Mouse (Mus musculus) midbrain, embryonic 11.5 days (tissue): ENCODE results near the gene Gbp2b. TPM values are rescaled to one million over a fixed set of nuclear protein-coding genes. Genes with fewer than 3 reads are reported as not detected.
"Not testable (repeated sequence)": the region's sequence is repeated elsewhere in the genome, so short reads cannot be mapped to it uniquely, and the experiment has no call there.

Experiments used
- ATAC-seq: fragments of 200-750 bp; cut with Nextera tagmentation; 2 replicates; pipeline ENCODE4 v1.8.0; 2017; ENCODE audit warnings: moderate TSS enrichment, moderate library complexity; ENCODE audit not compliant: low FRiP score
- DNase-seq: peaks from one replicate; pipeline ENCODE4 v3.0.0; 2015; ENCODE audit warnings: low spot score; ENCODE audit errors: missing footprints
- H3K27ac ChIP-seq: fragments of 300-500 bp; sonication (generic); 2 replicates; pipeline ENCODE4 v1.5.1; 2014; ENCODE audit warnings: low read depth, low read length
- H3K27me3 ChIP-seq: fragments of 300-500 bp; sonication (generic); 2 replicates; pipeline ENCODE4 v1.6.1; 2014; ENCODE audit warnings: mild to moderate bottlenecking, low read length, moderate library complexity, mixed read lengths; ENCODE audit not compliant: control insufficient read depth, insufficient read depth
- H3K36me3 ChIP-seq: fragments of 300-500 bp; sonication (generic); 2 replicates; pipeline ENCODE4 v1.6.1; 2014; ENCODE audit warnings: mild to moderate bottlenecking, low read length, moderate library complexity, mixed read lengths; ENCODE audit not compliant: control insufficient read depth, insufficient read depth
- H3K4me1 ChIP-seq: fragments of 300-500 bp; sonication (generic); 2 replicates; pipeline ENCODE4 v1.6.1; 2014; ENCODE audit warnings: low read length; ENCODE audit not compliant: control insufficient read depth, insufficient read depth
- H3K4me2 ChIP-seq: fragments of 300-500 bp; sonication (generic); 2 replicates; pipeline ENCODE4 v1.6.1; 2014; ENCODE audit warnings: mild to moderate bottlenecking, moderate library complexity
- H3K4me3 ChIP-seq: fragments of 300-500 bp; sonication (generic); 2 replicates; pipeline ENCODE4 v1.5.1; 2014; ENCODE audit warnings: low read depth, low read length
- H3K9ac ChIP-seq: fragments of 300-500 bp; sonication (generic); 2 replicates; pipeline ENCODE4 v1.6.1; 2014; ENCODE audit warnings: low read length
- H3K9me3 ChIP-seq: fragments of 300-500 bp; sonication (generic); 2 replicates; pipeline ENCODE4 v1.6.1; 2016; ENCODE audit warnings: low read length; ENCODE audit not compliant: control insufficient read depth
- WGBS: fragments of 180-500 bp; shearing (Covaris S2); extraction: QIAGEN DNeasy Blood & Tissue Kit; methylation state at CpG from one replicate; pipeline ENCODE4 v1.1.7; 2014; 5-methylcytosine and 5-hydroxymethylcytosine counted together
- polyA plus RNA-seq: library from polyadenylated mRNA; unstranded; fragments of >200 nt; fragmentation: Nextera tagmentation; extraction: Ambion mirVana; gene quantifications from 2 replicates; pipeline ENCODE4 v1.2.1, GENCODE M21; 2014

The Gbp2b gene
- polyA plus RNA-seq, 1 experiment from 2014 or later, result not detected

DNA sequence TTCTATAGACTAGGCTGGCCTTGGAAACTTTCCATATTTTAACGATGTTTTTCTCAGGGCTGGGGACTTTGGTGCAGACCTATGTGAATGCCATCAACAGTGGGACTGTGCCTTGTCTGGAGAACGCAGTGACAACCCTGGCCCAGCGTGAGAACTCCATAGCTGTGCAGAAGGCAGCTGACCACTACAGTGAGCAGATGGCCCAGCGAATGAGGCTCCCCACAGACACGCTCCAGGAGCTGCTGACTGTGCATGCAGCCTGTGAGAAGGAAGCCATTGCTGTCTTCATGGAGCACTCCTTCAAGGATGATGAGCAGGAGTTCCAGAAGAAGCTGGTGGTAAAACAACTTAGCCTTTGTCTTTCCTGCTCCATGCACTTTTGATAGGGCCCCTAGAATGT lies 27.2 kb upstream of the Gbp2b start:
- H3K4me1 ChIP-seq, H3K9ac ChIP-seq, H3K27me3 ChIP-seq, H3K36me3 ChIP-seq, H3K4me2 ChIP-seq, H3K4me3 ChIP-seq, ATAC-seq, DNase-seq, H3K27ac ChIP-seq, H3K9me3 ChIP-seq: not testable (repeated sequence)
- WGBS, result 65% methylated on average over 5 of the region's 5 CpGs

GRCm38 (mm10) chr3:142570738-142571137 lies 23.9 kb upstream of the Gbp2b start:
- H3K27me3 ChIP-seq, result no peaks in the 10 kb centered on the region
- DNase-seq (no peak), ATAC-seq (no peak)
- H3K4me1 ChIP-seq, result no peaks in the 10 kb centered on the region
- 87% methylated on average over 4 of the region's 4 CpGs for WGBS
- H3K4me2 ChIP-seq, result no peak overlapping the region
- no peaks in the 10 kb centered on the region for H3K9me3 ChIP-seq
- no peak overlapping the region for H3K27ac ChIP-seq
- H3K4me3 ChIP-seq, result no peak overlapping the region
- H3K36me3 ChIP-seq, result no peaks in the 10 kb centered on the region
- no peak overlapping the region for H3K9ac ChIP-seq

GRCm38 (mm10) chr3:142577108-142577507 lies 17.5 kb upstream of the Gbp2b start:
- DNase-seq (no peak), ATAC-seq (no peak)
- Histone ChIP-seq H3K27ac (no peak overlapping the region), H3K4me3 (no peak overlapping the region), H3K4me2 (no peak overlapping the region), H3K4me1 (no peaks in the 10 kb centered on the region), H3K36me3 (no peaks in the 10 kb centered on the region), H3K27me3 (no peaks in the 10 kb centered on the region), H3K9ac (no peak overlapping the region), H3K9me3 (no peaks in the 10 kb centered on the region)
- 81% methylated on average over 3 of the region's 3 CpGs for WGBS

GRCm38 (mm10) chr3:142578342-142578741 lies 16.3 kb upstream of the Gbp2b start:
- Histone ChIP-seq H3K27ac (no peak overlapping the region), H3K4me3 (no peak overlapping the region), H3K4me2 (no peak overlapping the region), H3K9me3 (no peaks in the 10 kb centered on the region), H3K9ac (no peak overlapping the region), H3K27me3 (no peaks in the 10 kb centered on the region), H3K4me1 (no peaks in the 10 kb centered on the region), H3K36me3 (no peaks in the 10 kb centered on the region)
- DNase-seq (no peak), ATAC-seq (no peak)
- WGBS, result 89% methylated on average over 4 of the region's 4 CpGs

- DNase-seq, result no peak
- ATAC-seq, result no peak
- WGBS, result 90% methylated on average over 4 of the region's 4 CpGs
These were observed 11.6 kb upstream of the Gbp2b start for GRCm38 (mm10) chr3:142583067-142583466.

DNA sequence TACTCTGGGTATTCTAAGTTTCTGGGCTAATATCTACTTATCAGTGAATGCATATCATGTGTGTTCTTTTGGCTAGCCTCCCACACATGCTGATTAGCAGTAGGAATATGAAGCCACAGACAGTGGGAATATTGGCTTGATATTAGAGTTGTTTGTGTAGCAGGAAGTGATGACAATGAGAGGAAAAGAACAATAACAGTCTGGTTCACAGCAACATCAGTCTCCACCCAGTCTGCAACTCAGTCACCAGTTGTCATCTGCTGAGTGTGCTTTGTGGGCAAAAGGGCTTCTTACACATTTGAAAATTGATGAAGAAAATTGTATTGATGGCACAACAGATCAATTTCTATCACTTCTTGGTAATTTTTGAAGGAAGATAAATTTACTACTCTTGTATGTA lies 7.3 kb upstream of the Gbp2b start:
- Histone ChIP-seq H3K9me3 (no peaks in the 10 kb centered on the region), H3K4me3 (no peak overlapping the region), H3K9ac (no peak overlapping the region), H3K27me3 (no peaks in the 10 kb centered on the region), H3K4me2 (no peak overlapping the region), H3K27ac (no peak overlapping the region), H3K4me1 (no peaks in the 10 kb centered on the region), H3K36me3 (no peaks in the 10 kb centered on the region)
- no peak for ATAC-seq
- no peak for DNase-seq

More at GRCm38 (mm10) chr3:142583067-142583466, 11.6 kb upstream of the Gbp2b start:
- Histone ChIP-seq H3K9ac (no peak overlapping the region), H3K4me3 (no peak overlapping the region), H3K36me3 (no peaks in the 10 kb centered on the region), H3K4me2 (no peak overlapping the region), H3K4me1 (no peaks in the 10 kb centered on the region), H3K27me3 (no peaks in the 10 kb centered on the region), H3K27ac (no peak overlapping the region), H3K9me3 (no peaks in the 10 kb centered on the region)

DNA sequence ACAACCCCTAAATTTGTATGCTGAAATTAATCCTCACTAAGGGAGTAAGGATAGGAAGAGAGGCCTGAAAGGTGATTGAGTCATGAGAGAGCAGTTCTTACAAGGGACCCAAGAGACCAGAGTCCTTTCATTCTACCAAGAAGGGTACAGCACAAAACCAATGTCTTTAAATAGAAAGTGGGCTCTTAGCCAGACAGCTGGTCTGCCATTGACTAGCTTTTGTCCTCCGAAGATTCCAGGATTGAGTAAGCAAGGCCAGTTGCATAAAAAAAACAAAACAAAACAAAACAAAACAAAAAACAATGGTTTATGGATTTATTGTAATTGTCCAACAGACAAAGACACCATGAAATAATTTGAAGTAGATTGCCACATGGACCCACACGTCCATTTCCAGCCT lies 5.8 kb upstream of the Gbp2b start:
- no peaks in the 10 kb centered on the region for H3K9me3 ChIP-seq
- no peaks in the 10 kb centered on the region for H3K27me3 ChIP-seq
- no peak overlapping the region for H3K4me2 ChIP-seq
- WGBS, result 88% methylated on average over 2 of the region's 2 CpGs
- ATAC-seq, result no peak
- H3K27ac ChIP-seq, result no peak overlapping the region
- H3K4me3 ChIP-seq, result no peak overlapping the region
- H3K36me3 ChIP-seq, result no peaks in the 10 kb centered on the region
- H3K9ac ChIP-seq, result no peak overlapping the region
- H3K4me1 ChIP-seq, result no peaks in the 10 kb centered on the region
- DNase-seq, result no peak

DNA sequence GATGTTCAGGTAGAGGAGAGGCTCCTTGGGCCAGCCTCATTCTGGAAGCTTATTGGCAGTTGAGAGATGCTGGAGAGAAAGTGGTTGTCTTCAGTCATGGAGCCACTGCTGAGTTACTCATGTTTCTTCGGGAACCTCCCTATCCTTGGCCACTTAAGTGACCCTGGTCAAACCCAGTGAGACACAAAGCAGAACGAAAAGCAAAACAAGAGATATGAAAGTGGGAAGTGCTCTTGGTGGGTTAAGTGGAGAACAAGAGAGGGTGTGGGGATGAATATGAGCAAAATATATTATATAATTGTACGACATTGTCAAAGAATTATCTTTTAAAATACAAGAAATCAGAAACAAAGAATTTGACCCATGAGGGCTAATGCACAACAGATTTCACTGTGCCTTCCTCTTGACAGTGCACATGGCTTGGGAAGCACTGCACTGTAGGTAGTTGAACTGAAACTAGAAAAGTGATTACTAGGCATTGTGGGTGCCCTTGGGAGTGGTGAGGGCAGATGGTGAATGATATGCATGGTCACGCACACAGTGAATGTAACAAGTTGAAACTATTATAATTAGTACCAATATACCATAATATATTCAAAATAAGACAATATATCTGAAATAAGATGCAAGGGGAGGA lies 4.1 kb upstream of the Gbp2b start:
- Histone ChIP-seq H3K9me3 (no peaks in the 10 kb centered on the region), H3K4me2 (no peak overlapping the region), H3K27ac (no peak overlapping the region), H3K4me1 (no peaks in the 10 kb centered on the region), H3K27me3 (no peaks in the 10 kb centered on the region), H3K36me3 (no peaks in the 10 kb centered on the region), H3K4me3 (no peak overlapping the region), H3K9ac (no peak overlapping the region)
- no peak for DNase-seq
- ATAC-seq, result no peak
- 86% methylated on average over 4 of the region's 4 CpGs for WGBS

DNA sequence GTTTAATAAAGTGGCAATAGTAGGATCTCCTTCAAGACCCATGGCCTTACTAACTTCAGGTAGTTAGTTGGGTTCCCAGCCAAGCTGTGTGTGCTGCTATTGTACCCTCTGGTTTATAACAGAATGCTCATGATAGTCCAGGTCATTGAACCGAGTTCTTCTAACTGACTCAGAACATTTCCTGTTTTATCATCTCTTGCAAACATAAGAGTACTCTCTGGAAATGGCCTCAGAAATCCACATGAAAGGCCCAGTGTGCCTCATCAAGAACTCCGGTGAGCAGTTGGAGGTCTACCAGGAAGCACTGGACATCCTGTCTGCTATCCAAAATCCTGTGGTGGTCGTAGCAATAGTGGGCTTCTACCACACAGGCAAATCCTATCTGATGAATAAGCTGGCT lies 3.3 kb downstream of the Gbp2b start:
- Histone ChIP-seq H3K4me2 (no peak overlapping the region), H3K4me3 (no peak overlapping the region), H3K27me3 (no peaks in the 10 kb centered on the region), H3K27ac (no peak overlapping the region), H3K4me1 (no peaks in the 10 kb centered on the region), H3K9ac (no peak overlapping the region), H3K36me3 (no peaks in the 10 kb centered on the region), H3K9me3 (no peaks in the 10 kb centered on the region)
- DNase-seq, result no peak
- WGBS, result 85% methylated on average over 3 of the region's 3 CpGs
- no peak for ATAC-seq

- ATAC-seq (no peak), DNase-seq (no peak)
- no peak overlapping the region for H3K27ac ChIP-seq
- H3K4me3 ChIP-seq, result no peak overlapping the region
- no peaks in the 10 kb centered on the region for H3K36me3 ChIP-seq
- no peaks in the 10 kb centered on the region for H3K27me3 ChIP-seq
- H3K4me2 ChIP-seq, result no peak overlapping the region
- no peak overlapping the region for H3K9ac ChIP-seq
- H3K9me3 ChIP-seq, result no peaks in the 10 kb centered on the region
- no peaks in the 10 kb centered on the region for H3K4me1 ChIP-seq
These were observed 7.0 kb downstream of the Gbp2b start for GRCm38 (mm10) chr3:142601675-142602074.
